8 mouse cellular contexts compared by ENCODE assay signal in the genomic region with DNA sequence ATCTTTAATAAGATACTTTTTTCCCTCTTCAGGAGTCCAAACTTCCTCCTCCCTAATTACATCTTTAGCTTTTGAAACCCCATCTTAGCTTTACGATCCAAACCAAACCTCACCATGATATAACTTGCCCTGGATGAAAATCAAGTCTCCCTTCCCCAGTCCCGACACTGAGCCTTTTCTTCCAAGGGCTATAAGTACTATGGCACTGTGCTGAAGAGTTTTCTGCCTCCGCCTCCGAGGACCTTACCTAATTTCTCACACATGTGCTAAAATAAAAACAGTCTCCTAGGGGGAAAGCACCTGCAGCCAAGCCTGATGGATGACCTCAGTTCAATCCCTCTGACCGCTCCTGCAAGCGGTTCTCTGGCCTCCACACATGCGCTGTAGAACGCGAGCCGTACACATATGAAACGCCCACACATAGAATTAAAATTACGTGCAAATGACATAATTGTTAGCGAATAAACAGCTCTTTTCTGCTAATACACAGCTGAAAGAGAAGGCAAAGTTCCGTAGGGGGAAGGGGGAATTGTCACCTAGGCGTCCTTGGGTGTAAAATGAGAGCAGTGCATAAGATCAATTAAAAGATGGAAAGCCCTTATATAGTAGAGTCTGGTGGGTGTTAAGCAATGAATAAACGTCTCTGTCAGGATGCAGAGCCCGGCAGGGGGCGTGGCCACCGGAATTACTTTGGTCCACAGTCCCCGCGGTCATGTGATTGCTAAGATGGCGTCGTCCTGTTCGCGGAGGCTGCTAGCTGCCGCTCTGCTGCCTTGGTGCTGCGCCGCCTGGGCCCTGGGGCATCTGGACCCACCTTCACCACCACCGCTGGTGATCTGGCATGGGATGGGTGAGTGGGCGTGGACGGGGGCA. TPM values are rescaled to one million over a fixed set of nuclear protein-coding genes. Genes with fewer than 3 reads are reported as not detected.
DNase-seq lines count a peak whose midpoint lies in the region; ATAC-seq and TF ChIP-seq lines count a peak whose summit lies in the region.

Gene Ppt1, plus strand, starts transcription at position 713 of the 873 bp plus-strand sequence.

- WGBS in forebrain, embryonic 13.5 days, result 3% methylated on average over 31 of the region's 31 CpGs
- 3% methylated on average over 31 of the region's 31 CpGs for WGBS in large intestine, adult 2 months
- WGBS in liver, postnatal 0 days (ENCODE audit: insufficient replicate concordance), result 5% methylated on average over 31 of the region's 31 CpGs
- 3% methylated on average over 31 of the region's 31 CpGs for WGBS in neural tube, embryonic 14.5 days

- ATAC-seq in forebrain, embryonic 13.5 days, result peak; percentile 93
- ATAC-seq in liver, postnatal 0 days, result peak; percentile 93
- ATAC-seq in neural tube, embryonic 14.5 days (ENCODE audit: low read depth), result peak; percentile 94

- TF ChIP-seq EP300 in liver, postnatal 0 days (IDR thresholded peaks at IDR 0.05; ENCODE audit: low read depth), result no peak

- intact Hi-C loops in heart, postnatal 10 days (cut with DNase I), result no loop called here

- H3K27me3 ChIP-seq in E14TG2a.4 (ENCODE audit: insufficient read depth, low read length), result no peaks in the 10 kb centered on the region
- H3K27me3 ChIP-seq in forebrain, embryonic 13.5 days, result no peaks in the 10 kb centered on the region
- H3K27me3 ChIP-seq in liver, postnatal 0 days (ENCODE audit: insufficient read depth, low read length), result no peaks in the 10 kb centered on the region
- no peaks in the 10 kb centered on the region for H3K27me3 ChIP-seq in neural tube, embryonic 14.5 days (ENCODE audit: control insufficient read depth, insufficient read depth, low read length)

- peak; percentile 85 for DNase-seq in c-Kit-positive CD71-positive TER-119-positive erythroid progenitor cells, embryonic 14.5 days (ENCODE audit: low spot score)
- DNase-seq in heart, postnatal 10 days, result peak; percentile 87 to 90
- peak; percentile 65 for DNase-seq in large intestine, adult 2 months (ENCODE audit: low read depth, low spot score)
- DNase-seq in liver, postnatal 0 days, result peak; percentile 90
- DNase-seq in testis, postnatal 10 days (ENCODE audit: low spot score), result peak; percentile 94

- TF ChIP-seq CTCF in E14TG2a.4 (conservative IDR thresholded peaks at IDR 0.05; ENCODE audit: low read length), result no peak
- TF ChIP-seq CTCF in liver, postnatal 0 days (IDR thresholded peaks at IDR 0.05; ENCODE audit: low read depth), result peak; percentile 52

- peak within 1 kb of the TSS; percentile 94 for H3K4me3 ChIP-seq in E14TG2a.4 (replicated peaks; ENCODE audit: low read length)
- H3K4me3 ChIP-seq in forebrain, embryonic 13.5 days, result peak within 1 kb of the TSS; percentile 77
- H3K4me3 ChIP-seq in liver, postnatal 0 days (ENCODE audit: low read depth, low read length), result peak within 1 kb of the TSS; percentile 61
- H3K4me3 ChIP-seq in neural tube, embryonic 14.5 days (ENCODE audit: low read depth, low read length), result peak within 1 kb of the TSS; percentile 74

- H3K36me3 ChIP-seq in E14TG2a.4 (ENCODE audit: insufficient read depth, low read length), result no peaks in the 10 kb centered on the region
- H3K36me3 ChIP-seq in forebrain, embryonic 13.5 days (ENCODE audit: poor library complexity, severe bottlenecking), result peaks cover 4% of the 10 kb centered on the region; the same call in 1 of the 2 replicates
- peaks cover 4% of the 10 kb centered on the region; the same call in 1 of the 2 replicates for H3K36me3 ChIP-seq in liver, postnatal 0 days (replicated peaks; ENCODE audit: insufficient read depth, low read length)
- H3K36me3 ChIP-seq in neural tube, embryonic 14.5 days (ENCODE audit: control insufficient read depth, insufficient read depth, low read length), result no peaks in the 10 kb centered on the region

- H3K27ac ChIP-seq in forebrain, embryonic 13.5 days, result peak within 1 kb of the TSS; percentile 79
- H3K27ac ChIP-seq in liver, postnatal 0 days (ENCODE audit: low read depth), result no peak within 1 kb of the TSS
- H3K27ac ChIP-seq in neural tube, embryonic 14.5 days (ENCODE audit: low read depth, low read length), result peak within 1 kb of the TSS; percentile 67

- peaks cover 30% of the 10 kb centered on the region for H3K4me1 ChIP-seq in E14TG2a.4 (replicated peaks; ENCODE audit: low read depth, low read length)
- H3K4me1 ChIP-seq in forebrain, embryonic 13.5 days, result peaks cover 49% of the 10 kb centered on the region
- H3K4me1 ChIP-seq in liver, postnatal 0 days (ENCODE audit: insufficient read depth), result peaks cover 10% of the 10 kb centered on the region
- peaks cover 18% of the 10 kb centered on the region for H3K4me1 ChIP-seq in neural tube, embryonic 14.5 days (ENCODE audit: control insufficient read depth, insufficient read depth, low read length)

- H3K9ac ChIP-seq in forebrain, embryonic 13.5 days, result peak within 1 kb of the TSS; percentile 79
- peak within 1 kb of the TSS; percentile 57 for H3K9ac ChIP-seq in liver, postnatal 0 days (replicated peaks)
- peak within 1 kb of the TSS; percentile 82 for H3K9ac ChIP-seq in neural tube, embryonic 14.5 days (replicated peaks; ENCODE audit: low read depth, low read length)

- H3K4me2 ChIP-seq in forebrain, embryonic 13.5 days, result peak within 1 kb of the TSS; percentile 83
- H3K4me2 ChIP-seq in liver, postnatal 0 days (ENCODE audit: low read depth, low read length), result peak within 1 kb of the TSS; percentile 80
- H3K4me2 ChIP-seq in neural tube, embryonic 14.5 days (ENCODE audit: low read depth, low read length), result peak within 1 kb of the TSS; percentile 92

- no peaks in the 10 kb centered on the region for H3K9me3 ChIP-seq in E14TG2a.4 (ENCODE audit: low read length)
- no peaks in the 10 kb centered on the region for H3K9me3 ChIP-seq in forebrain, embryonic 13.5 days (replicated peaks)
- no peaks in the 10 kb centered on the region for H3K9me3 ChIP-seq in liver, postnatal 0 days (ENCODE audit: low read length)
- no peaks in the 10 kb centered on the region for H3K9me3 ChIP-seq in neural tube, embryonic 14.5 days (ENCODE audit: control insufficient read depth, low read length)

RNA-seq across cellular contexts. Expression of gene Ppt1, which starts in this region (rescaled TPM):
- polyA plus RNA-seq in forebrain, embryonic 13.5 days (2015; fragmentation: Nextera tagmentation; extraction: Ambion mirVana), result 71.1 and 73.2 TPM in 2 replicates
- 10 to 100 TPM; 40.1 to 46.6 TPM for total RNA-seq in heart, postnatal 10 days (2021)
- polyA plus RNA-seq in large intestine, adult 2 months (2012; rRNA removed), result 26.7 and 32.5 TPM in 2 replicates
- polyA plus RNA-seq in liver, postnatal 0 days (2015; fragmentation: Nextera tagmentation; extraction: Ambion mirVana), result 18.6 and 20.3 TPM in 2 replicates
- polyA plus RNA-seq in neural tube, embryonic 14.5 days (2014; fragmentation: Nextera tagmentation; extraction: Ambion mirVana), result 92.9 and 102 TPM in 2 replicates
